Mouse (Mus musculus) ES-Bruce4 (cell line): ENCODE data around the gene Rasa4. TPM values are rescaled to one million over a fixed set of nuclear protein-coding genes. Genes with fewer than 3 reads are reported as not detected.
A peak's percentile ranks its signal among the peaks of the same experiment; 100 is the strongest.

ENCODE experiments used
- H3K27ac ChIP-seq: 2 replicates; pipeline ENCODE4 v1.5.1; 2012; ENCODE audit warnings: low read length, inconsistent platforms; ENCODE audit not compliant: insufficient read depth
- H3K27me3 ChIP-seq: 2 replicates; pipeline ENCODE4 v1.6.1; 2012; ENCODE audit warnings: mild to moderate bottlenecking, low read length, inconsistent platforms; ENCODE audit not compliant: control insufficient read depth, poor library complexity, insufficient read depth, severe bottlenecking
- H3K36me3 ChIP-seq: 2 replicates; pipeline ENCODE4 v1.6.1; 2012; ENCODE audit warnings: inconsistent platforms, mild to moderate bottlenecking, low read length, moderate library complexity; ENCODE audit not compliant: control insufficient read depth, poor library complexity, insufficient read depth, severe bottlenecking
- H3K4me1 ChIP-seq: one replicate; pipeline ENCODE4 v1.8.1; 2011; ENCODE audit warnings: low read length; ENCODE audit not compliant: control insufficient read depth, insufficient read depth
- H3K4me3 ChIP-seq: 2 replicates; pipeline ENCODE4 v1.5.1; 2011; ENCODE audit warnings: low read depth, mild to moderate bottlenecking, low read length
- H3K9ac ChIP-seq: 2 replicates; pipeline ENCODE4 v1.6.1; 2012; ENCODE audit warnings: low read depth, mild to moderate bottlenecking, inconsistent platforms; ENCODE audit not compliant: poor library complexity, severe bottlenecking
- H3K9me3 ChIP-seq: replicated peaks from 2 replicates; pipeline ENCODE4 v1.6.1; 2012; ENCODE audit warnings: mild to moderate bottlenecking, low read length, inconsistent platforms; ENCODE audit not compliant: control insufficient read depth, poor library complexity, insufficient read depth, severe bottlenecking
- CTCF ChIP-seq: IDR thresholded peaks from one replicate; pipeline ENCODE4 v1.8.1; 2011; ENCODE audit warnings: low read depth, low read length
- EP300 ChIP-seq: IDR thresholded peaks from 2 replicates; pipeline ENCODE4 v1.6.1; 2011; ENCODE audit warnings: low read depth, low read length; ENCODE audit not compliant: insufficient read depth
- POLR2A ChIP-seq: IDR thresholded peaks from one replicate; pipeline ENCODE4 v1.8.1; 2011; ENCODE audit warnings: low read length; ENCODE audit not compliant: insufficient read depth
- polyA plus RNA-seq: library from polyadenylated mRNA; stranded (reverse); fragments of >200 nt; gene quantifications from 2 replicates; pipeline ENCODE4 v1.2.4, GENCODE M21; 2011; ENCODE audit warnings: low read depth; ENCODE audit not compliant: missing spikeins, insufficient read depth, insufficient read length

Gene Rasa4
- polyA plus RNA-seq, 1 experiment: 5.9 TPM

DNA sequence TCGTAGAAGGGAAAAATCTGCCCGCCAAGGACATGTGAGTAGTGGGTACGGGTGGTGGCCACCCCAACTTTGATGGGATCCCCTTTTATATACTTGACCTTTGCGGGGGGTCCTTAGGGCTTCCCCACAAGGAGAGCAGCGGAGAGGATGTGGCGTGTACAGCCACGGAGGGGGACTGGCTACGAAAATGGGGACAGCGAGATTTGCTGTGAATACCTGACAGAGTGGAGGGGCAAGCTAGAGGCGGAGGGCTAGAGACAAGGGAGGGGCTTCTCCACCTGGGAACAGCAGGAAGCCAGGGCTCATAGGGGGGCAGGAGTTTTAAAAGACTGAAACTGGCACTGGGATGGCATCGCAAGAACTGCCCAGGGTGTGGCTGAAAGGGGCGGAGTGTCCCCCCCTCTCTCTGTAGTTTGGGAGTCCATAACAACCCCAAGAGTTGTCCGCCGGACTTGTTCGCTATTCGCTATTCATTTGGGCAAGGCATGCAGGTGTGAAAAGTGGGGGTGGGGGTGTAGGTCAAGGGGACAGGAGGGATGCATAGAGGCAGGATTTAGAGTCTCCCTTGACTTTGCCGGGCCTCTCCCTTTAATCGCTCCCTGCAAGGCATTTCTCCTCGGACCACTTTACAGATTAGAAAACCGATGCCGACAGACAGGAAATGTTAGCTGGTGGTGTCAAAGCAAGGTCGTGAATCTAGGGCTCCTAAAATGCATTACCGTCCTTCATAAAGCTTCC, 597 bp downstream of the Rasa4 start:
- Histone ChIP-seq H3K9ac (peak overlapping the region; percentile 27), H3K27me3 (no peaks in the 10 kb centered on the region), H3K36me3 (no peaks in the 10 kb centered on the region), H3K27ac (no peak overlapping the region), H3K9me3 (no peaks in the 10 kb centered on the region), H3K4me1 (no peaks in the 10 kb centered on the region), H3K4me3 (peak overlapping the region; percentile 84)
- TF ChIP-seq POLR2A (no peak), EP300 (no peak), CTCF (no peak)

DNA sequence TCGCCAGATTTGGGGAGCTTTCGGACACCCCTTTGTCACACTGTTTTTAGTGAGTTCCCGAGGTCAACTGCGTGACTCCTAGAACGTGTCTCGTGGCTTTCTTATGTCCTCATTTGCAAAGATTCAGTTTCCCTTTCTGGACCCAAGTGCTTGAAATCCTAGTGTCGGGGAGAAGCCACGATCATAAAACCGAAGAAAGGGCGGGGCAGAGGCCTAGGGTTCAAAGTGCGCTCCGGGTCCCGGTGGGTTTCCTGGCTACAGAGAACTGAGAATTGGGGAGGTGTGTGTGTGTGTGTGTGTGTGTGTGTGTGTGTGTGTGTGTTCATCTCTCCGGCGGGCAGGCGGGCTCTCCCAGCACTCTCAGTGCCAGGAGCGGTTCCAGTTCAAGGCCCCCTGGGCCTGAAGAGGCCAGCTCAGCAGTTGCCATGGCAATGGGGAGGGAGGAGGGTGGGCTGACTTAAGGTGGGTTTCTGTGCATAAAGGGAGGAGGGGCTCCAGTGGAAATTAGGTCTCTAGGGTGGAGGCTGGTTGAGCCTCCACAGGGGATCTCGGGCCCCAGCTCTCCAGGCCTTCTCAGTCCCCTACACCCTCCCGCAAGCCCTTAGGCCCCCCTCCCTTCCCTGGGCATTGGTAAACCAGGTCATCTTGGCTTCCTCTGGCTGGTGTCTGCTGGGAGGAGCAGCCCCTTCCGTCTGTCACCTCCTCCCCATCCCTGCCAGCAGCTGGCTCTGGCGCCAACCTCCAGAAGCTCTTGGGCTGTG, 1.4 kb downstream of the Rasa4 start:
- Histone ChIP-seq H3K27ac (no peak overlapping the region), H3K9ac (no peak overlapping the region), H3K4me3 (peak overlapping the region; percentile 84; the same call in 1 of the 2 replicates), H3K4me1 (no peaks in the 10 kb centered on the region), H3K9me3 (no peaks in the 10 kb centered on the region), H3K27me3 (no peaks in the 10 kb centered on the region), H3K36me3 (no peaks in the 10 kb centered on the region)
- TF ChIP-seq CTCF: no peak
- no peak for TF ChIP-seq EP300
- no peak for TF ChIP-seq POLR2A

DNA sequence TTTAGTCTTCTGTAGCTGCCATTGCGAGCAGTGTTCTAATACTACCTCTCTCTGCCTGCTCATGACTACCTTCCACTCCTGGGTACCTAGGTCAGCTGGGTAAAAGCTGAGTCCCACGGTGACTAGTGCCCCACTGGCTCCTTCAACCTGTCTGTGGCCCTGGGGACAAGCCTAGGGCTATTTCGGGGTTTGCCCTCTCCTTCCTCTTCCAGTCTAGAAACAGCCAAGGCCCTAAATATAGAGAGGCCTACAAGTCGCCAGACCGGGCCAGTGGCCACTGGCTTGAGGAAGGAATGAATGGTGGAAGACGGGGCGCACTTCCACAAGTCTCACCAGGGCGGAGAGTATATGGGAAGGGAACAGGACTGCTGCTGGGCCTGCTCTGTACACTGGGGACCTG, 2.6 kb downstream of the Rasa4 start:
- no peak overlapping the region for H3K9ac ChIP-seq
- no peak for TF ChIP-seq POLR2A
- TF ChIP-seq EP300: no peak
- no peak for TF ChIP-seq CTCF
- no peak overlapping the region for H3K27ac ChIP-seq
- no peaks in the 10 kb centered on the region for H3K36me3 ChIP-seq
- no peaks in the 10 kb centered on the region for H3K27me3 ChIP-seq
- no peaks in the 10 kb centered on the region for H3K9me3 ChIP-seq
- H3K4me3 ChIP-seq: no peak overlapping the region
- H3K4me1 ChIP-seq: no peaks in the 10 kb centered on the region

DNA sequence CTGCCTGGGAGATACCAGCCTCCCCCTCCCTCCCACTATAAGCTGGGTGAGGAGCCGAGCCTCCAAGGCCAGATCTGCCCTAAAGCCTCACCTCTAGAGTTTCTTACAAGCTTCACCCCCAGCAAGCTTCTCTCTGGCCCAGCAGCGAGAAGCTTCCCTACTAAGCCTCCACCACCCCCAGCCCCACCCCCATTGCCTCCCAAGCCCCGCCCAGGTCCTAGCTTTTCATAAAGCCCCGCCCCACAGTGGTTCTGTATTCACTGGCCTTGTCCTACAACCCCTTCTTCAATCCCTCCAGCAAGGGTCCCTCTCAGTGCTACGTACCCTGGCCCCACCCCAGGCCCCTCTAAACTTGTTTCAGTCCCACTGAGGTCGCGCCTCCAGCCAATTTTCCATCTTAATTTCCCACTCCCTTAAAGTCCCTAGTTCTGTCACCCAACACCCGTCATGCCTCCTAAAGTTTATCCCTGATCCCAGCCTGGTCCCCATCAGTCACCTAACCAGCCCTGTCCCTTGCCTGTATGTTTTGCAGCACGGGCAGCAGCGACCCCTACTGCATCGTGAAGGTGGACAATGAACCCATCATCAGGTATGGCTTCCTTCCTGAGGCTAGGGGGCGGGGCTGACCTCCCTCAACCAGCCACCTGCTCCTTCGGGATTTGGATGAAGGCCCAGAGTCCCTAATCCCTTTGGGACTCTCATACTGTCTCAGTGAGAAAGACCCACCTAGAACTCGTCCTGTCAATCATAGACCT, 5.3 kb downstream of the Rasa4 start:
- H3K27ac ChIP-seq: no peak overlapping the region
- no peak for TF ChIP-seq POLR2A
- TF ChIP-seq CTCF: peak; percentile 93
- TF ChIP-seq EP300: peak; percentile 37; the same call in 1 of the 2 replicates
- H3K36me3 ChIP-seq: no peaks in the 10 kb centered on the region
- no peaks in the 10 kb centered on the region for H3K27me3 ChIP-seq
- H3K4me1 ChIP-seq: no peaks in the 10 kb centered on the region
- H3K4me3 ChIP-seq: no peak overlapping the region
- H3K9me3 ChIP-seq: no peaks in the 10 kb centered on the region
- H3K9ac ChIP-seq: no peak overlapping the region

DNA sequence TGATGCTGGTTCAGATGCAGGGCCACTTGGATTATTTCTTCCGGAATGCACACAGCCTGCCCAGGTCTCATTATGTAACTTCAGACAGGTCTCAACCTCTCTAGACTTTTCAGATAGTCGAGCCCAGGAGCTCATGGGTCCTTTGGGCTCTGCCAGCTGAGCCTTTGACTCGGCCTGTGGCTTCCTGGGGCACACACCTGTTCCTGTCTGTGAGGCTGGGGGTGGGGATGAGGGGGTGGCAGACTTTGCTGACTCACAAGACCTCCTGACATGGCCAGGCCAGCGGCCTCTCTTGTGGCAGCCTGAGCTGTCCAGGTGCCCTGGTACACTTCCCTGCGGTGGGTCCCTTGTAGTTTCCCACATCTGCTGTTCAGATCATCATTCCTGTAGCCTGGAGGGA, 8.2 kb downstream of the Rasa4 start:
- Histone ChIP-seq H3K4me3 (no peak overlapping the region), H3K9me3 (no peaks in the 10 kb centered on the region), H3K9ac (no peak overlapping the region), H3K36me3 (no peaks in the 10 kb centered on the region), H3K4me1 (peaks cover 5% of the 10 kb centered on the region), H3K27ac (no peak overlapping the region), H3K27me3 (no peaks in the 10 kb centered on the region)
- TF ChIP-seq CTCF (no peak), EP300 (no peak), POLR2A (no peak)
